Mouse (Mus musculus): ENCODE measurements at regions not wholly inside any gene's neighbourhood (a gene's known extent, or its start where the extent isn't known, plus 50 kb on each side); places are given as distances from the start of the nearest gene placed in this dataset.

DNA sequence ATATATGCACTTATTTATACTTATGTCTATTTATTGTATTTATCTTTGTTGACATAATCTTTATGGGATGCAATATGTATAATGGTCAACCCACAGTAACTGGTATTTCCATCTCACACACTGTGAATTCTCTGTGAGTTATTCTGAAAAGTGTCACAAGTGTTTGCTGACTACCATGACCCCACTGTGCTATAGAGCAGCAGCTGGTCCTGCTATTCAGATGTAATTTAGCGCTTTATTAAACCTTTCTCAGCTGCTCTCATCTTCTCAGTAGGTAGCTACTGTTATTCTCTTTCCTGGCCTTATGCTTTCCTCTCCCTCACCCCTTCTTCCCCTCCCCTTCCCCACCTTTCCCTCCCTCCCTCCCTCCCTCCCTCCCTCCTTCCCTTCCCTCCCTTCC, 296.0 kb upstream of the Dusp10 start:
- DNase-seq (ENCODE audit: low spot score in 2 of 2) = no peak

GRCm38 (mm10) chr1:183749126-183749525, 264.0 kb upstream of the Dusp10 start:
- no peak for DNase-seq (ENCODE audit: low spot score in 2 of 2)

- no peak for DNase-seq (ENCODE audit: low spot score in 2 of 2)
Measured at GRCm38 (mm10) chr1:183754500-183754899, 258.6 kb upstream of the Dusp10 start.

- DNase-seq (ENCODE audit: low spot score in 2 of 2) = no peak
Measured at GRCm38 (mm10) chr1:183756716-183757115, 256.4 kb upstream of the Dusp10 start.

DNA sequence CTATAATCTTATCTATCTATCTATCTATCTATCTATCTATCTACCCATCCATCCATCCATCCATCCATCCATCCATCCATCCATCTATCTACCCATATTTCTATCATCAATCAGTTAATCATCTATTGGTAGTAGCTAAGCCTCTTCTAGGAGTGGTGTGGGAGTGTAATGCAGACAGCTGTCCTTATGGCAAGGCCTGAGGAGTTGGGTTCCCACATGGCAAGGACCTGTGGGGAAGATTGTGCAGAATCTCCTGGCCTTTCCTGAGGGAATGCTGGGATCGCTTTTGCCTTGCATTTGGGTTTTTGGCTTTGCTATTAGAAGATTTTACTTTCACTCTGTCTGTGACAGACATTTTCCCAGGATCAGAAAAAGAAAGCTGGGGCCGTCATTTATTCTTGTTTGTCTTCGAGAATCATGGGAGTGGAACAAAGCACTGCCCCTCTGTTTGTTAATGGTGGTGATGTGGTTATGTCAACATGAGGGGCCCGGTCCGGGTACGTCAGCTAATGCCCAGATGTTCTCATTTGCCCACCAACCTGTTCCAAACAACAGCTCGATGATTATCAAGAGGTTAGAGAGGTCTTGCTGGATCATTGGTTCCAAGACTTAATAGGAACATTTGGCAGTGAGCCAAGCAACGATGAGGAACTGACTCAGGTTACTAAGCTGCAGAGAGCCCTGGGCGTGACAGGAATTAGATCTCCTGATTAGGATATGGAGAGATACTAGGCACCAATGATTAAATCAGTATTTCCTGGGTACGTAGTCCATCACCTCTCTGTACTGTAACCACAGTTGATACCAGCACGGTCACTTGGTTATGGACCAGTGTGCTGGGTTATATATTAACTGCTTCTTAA, 249.0 kb upstream of the Dusp10 start:
- DNase-seq (ENCODE audit: low spot score in 2 of 2) = no peak

- no peak for DNase-seq (ENCODE audit: low spot score in 2 of 2)
Measured at GRCm38 (mm10) chr1:183772844-183773243, 240.3 kb upstream of the Dusp10 start.

DNA sequence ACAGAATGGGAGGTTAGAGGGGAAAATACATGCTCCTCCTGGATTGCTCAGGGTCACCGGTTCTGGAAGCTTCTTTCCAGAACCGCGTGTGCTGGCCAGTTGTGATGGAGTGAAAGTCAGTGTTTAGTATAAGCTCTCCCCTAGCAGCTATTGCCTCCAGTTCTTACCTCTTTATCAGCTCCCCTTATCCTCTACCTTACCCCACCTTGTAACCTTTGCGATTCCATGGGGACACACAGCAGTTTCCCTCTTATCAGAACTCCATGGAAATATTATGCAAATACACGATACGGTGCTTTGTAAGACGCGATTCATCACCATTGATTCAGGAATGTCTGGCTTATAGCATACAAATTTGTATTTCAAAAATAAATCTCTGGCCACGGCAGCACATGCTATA, 232.9 kb upstream of the Dusp10 start:
- no peak for DNase-seq (ENCODE audit: low spot score in 2 of 2)

- DNase-seq (ENCODE audit: low spot score in 2 of 2) = no peak
Measured at GRCm38 (mm10) chr1:183780779-183781178, 232.3 kb upstream of the Dusp10 start.

DNA sequence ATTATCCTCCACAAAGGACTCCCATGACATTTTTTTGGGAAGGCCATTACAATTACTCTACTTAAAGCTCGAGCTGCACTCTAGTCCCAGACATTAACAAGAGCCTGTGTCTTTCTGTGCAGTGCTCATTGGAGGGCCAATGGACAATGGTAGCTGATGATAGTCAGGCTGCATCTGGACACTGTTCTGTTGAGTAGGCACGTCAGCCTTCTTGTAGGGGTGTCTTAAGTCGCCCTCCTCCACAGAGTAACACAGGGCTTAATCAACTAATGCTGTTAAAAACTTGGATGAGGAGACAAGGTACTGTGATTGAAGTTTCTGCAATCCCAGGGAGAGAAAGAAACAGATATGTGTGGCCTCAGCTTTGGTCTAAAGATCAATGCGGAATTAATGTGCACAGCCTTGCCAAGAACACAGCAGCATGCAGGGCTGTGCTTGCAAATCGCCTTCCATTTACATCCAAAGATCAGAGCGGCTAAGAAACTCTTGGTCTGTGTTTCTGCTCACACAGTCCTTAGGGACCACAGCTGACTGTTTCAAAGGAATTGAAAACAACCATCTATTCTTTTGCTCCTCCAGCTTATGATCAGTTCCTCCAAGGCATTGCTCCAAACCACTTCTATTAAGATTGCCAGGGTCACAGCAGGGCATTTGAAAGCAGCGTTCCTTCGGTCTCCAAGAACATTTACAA, 229.5 kb upstream of the Dusp10 start:
- DNase-seq (ENCODE audit: low spot score in 2 of 2) = no peak

DNA sequence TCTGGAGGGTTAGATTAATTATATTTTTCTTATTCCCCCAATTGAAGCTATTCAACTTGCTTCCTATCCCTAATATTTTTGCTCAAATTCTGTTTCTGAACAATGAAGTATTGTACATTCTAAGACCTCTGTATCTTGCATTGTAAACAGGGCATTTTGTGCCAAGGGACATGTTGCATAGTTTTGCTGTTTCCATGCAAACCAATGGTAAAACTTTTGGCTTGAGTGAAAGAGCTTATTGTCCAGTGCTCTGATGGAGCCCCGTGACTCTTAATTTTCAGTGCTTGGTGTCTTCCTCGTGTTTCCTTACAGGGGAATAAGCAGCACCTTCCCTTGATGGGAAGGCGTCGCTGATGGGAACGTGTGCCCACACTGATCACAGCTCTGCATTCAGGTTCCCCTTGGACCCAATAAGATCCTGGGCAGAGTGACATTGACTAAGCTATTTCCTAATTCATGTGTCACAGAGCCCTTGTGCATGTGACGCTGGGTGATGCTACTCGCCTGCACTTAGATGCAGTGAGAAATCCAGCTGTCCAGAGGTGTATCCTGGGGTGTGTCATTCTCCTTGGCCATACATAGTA, 220.8 kb upstream of the Dusp10 start:
- DNase-seq (ENCODE audit: low spot score in 2 of 2) = no peak

DNA sequence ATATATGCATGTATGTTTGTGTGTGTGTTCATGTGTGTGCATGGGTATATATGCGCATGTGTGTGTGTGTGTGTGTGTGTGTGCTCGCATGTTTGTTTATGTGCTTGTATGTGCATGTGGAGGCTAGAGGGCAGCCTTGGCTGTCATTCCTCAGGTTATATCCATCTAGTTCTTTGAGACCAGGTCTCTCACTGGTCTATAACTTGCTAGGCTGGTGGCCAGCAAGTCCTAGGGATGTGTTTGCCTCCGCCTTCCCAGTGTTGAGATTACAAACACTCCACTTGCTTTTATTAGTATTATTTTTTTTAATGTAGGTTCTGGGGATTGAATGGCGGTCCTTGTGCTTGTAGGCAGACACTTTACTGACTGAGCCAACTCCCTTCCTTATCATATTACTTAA, 219.8 kb upstream of the Dusp10 start:
- no peak for DNase-seq (ENCODE audit: low spot score in 2 of 2)

DNA sequence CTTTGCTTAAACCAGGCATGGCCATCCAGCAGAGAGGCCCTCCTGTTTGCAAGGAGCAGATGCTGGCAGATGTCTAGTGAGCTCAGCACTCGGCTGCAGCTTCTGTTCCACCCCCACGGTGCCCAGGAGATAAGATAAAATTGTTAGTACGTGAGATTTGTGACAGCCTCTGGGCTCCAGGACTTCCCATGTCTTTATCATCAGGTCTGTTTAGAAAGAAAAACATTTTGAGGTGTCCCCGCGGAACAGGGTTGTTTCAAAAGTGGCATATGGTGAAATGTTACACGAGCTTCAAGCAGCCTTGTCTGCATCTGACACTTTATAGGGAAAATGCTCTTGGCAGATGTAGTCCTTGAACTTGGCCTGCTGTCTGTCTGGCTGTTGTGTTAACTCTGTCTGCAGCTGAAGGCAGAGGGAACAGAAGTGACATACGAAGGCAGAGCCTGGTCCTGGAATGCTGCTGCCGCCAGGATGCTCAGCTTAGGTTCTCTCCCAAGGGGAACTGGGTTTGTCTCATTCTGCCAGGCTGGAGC, 219.1 kb upstream of the Dusp10 start:
- no peak for DNase-seq (ENCODE audit: low spot score in 2 of 2)

DNA sequence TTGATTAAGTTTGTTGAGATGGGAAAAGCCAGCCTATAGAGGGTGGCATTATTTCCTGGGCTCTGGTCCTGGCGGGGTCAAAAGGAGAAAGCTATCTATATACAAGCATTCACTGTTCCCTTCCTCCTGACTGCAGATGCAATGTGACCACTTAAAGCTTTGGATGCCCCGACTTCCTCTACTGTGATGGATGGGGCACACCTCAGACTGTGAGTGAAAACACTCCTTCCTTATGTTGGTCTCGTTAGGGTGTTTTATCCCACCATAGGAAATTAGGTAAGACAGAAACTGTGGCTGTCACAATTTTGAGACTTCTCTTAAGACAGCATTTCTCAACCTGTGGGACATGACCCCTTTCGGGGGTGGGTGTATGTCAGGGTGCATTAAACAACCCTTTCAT, 210.8 kb upstream of the Dusp10 start:
- DNase-seq (ENCODE audit: low spot score in 2 of 2) = no peak

DNA sequence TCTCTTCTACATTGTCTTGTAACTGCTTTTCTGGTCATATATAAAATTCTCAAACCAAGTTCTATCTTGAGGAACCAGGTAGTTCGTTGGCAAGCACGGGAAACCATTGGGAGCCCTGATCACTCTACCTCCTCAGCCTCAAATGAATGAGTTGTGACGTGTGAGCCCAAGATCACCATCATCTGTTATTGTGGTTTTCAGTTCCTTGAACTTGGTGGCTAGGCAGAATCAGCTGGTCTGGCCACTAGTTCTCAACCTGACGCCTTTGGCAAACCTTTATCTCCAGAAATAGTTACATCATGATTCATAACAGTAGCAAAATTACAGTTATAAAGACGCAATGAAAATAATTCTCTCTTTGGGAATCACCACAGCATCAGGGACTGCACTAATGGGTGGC, 209.7 kb upstream of the Dusp10 start:
- DNase-seq (ENCODE audit: low spot score in 2 of 2) = peak; percentile 52 to 59

DNA sequence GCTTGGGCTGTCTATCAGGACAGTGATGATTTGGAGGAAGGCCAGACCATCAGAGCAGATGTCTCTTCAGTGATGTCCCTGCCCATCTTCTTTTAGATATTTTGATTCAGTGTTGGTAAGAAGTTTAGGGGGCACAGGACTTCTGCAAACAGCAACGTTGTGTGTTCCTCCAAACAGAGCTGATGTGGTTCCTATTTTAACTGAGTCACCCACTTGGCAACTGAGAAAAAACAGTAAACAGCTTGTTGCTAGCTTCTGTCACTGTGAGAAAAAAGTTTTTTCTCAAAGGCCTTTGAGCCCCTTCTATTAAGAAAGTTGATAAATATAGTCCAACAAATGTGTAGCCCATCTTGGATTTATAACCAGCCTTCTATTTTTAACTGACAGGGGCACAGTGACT, 209.3 kb upstream of the Dusp10 start:
- no peak for DNase-seq (ENCODE audit: low spot score in 2 of 2)

GRCm38 (mm10) chr1:183804295-183804694, 208.8 kb upstream of the Dusp10 start:
- peak; percentile 22 to 32 for DNase-seq (ENCODE audit: low spot score in 2 of 2)

GRCm38 (mm10) chr1:183806864-183807730, 206.0 kb upstream of the Dusp10 start:
- no peak for DNase-seq (ENCODE audit: low spot score in 2 of 2)

- no peak for DNase-seq (ENCODE audit: low spot score in 2 of 2)
Measured at GRCm38 (mm10) chr1:183808168-183808567, 204.9 kb upstream of the Dusp10 start.

- no peak for DNase-seq (ENCODE audit: low spot score in 2 of 2)
Measured at GRCm38 (mm10) chr1:183820555-183820954, 192.5 kb upstream of the Dusp10 start.

DNA sequence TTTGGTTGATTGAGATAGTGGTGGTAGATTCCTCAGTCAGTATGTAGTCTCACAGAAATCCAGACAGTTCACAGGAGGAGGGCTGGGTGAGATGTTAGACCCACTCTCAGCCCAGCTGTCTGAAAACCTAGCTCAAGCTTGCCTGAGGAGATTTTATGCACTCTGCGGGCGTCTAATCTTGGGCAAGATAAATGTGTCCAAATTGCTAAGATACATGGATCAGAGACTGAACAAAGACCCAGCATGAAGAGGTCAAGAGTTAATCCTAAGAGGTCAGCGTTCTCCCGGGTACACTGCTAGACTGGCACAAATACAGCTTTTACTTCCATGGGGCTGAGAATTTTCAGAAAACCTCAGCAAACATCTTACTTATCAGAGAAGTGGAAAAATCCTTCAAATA, 186.8 kb upstream of the Dusp10 start:
- DNase-seq (ENCODE audit: low spot score in 2 of 2) = no peak

- DNase-seq (ENCODE audit: low spot score in 2 of 2) = no peak
Measured at GRCm38 (mm10) chr1:183845135-183845534, 168.0 kb upstream of the Dusp10 start.

All from spleen, postnatal 36 days (tissue).